Mouse (Mus musculus) heart, embryonic 12.5 days (tissue): ENCODE results near the gene Camkmt. TPM values are rescaled to one million over a fixed set of nuclear protein-coding genes. Genes with fewer than 3 reads are reported as not detected.

Experiments
- ATAC-seq: fragments of 200-750 bp; cut with Nextera tagmentation; 2 replicates; pipeline ENCODE4 v1.8.0; 2017; ENCODE audit warnings: moderate TSS enrichment, moderate library complexity; ENCODE audit not compliant: insufficient number of reproducible peaks, low FRiP score
- H3K27ac ChIP-seq: fragments of 300-500 bp; sonication (generic); 2 replicates; pipeline ENCODE4 v1.5.1; 2016; ENCODE audit warnings: mild to moderate bottlenecking, moderate library complexity; ENCODE audit not compliant: poor library complexity, severe bottlenecking
- H3K27me3 ChIP-seq: fragments of 300-500 bp; sonication (generic); replicated peaks from 2 replicates; pipeline ENCODE4 v1.6.1; 2016; ENCODE audit warnings: mild to moderate bottlenecking, moderate library complexity
- H3K36me3 ChIP-seq: fragments of 300-500 bp; sonication (generic); 2 replicates; pipeline ENCODE4 v1.6.1; 2016; ENCODE audit warnings: mild to moderate bottlenecking, moderate library complexity
- H3K4me1 ChIP-seq: fragments of 300-500 bp; sonication (generic); replicated peaks from 2 replicates; pipeline ENCODE4 v1.6.1; 2016; ENCODE audit warnings: mild to moderate bottlenecking
- H3K4me2 ChIP-seq: fragments of 300-500 bp; sonication (generic); 2 replicates; pipeline ENCODE4 v1.6.1; 2016; ENCODE audit warnings: mild to moderate bottlenecking, moderate library complexity
- H3K4me3 ChIP-seq: fragments of 300-500 bp; sonication (generic); 2 replicates; pipeline ENCODE4 v1.5.1; 2016; ENCODE audit warnings: mild to moderate bottlenecking
- H3K9ac ChIP-seq: fragments of 300-500 bp; sonication (generic); 2 replicates; pipeline ENCODE4 v1.6.1; 2016; ENCODE audit warnings: mild to moderate bottlenecking, moderate library complexity
- H3K9me3 ChIP-seq: fragments of 300-500 bp; sonication (generic); replicated peaks from 2 replicates; pipeline ENCODE4 v1.6.1; 2016; ENCODE audit warnings: mild to moderate bottlenecking, moderate library complexity
- WGBS: fragments of 180-500 bp; shearing (Covaris S2); methylation state at CpG from one replicate; pipeline ENCODE4 v1.1.7; 2016; 5-methylcytosine and 5-hydroxymethylcytosine counted together
- polyA plus RNA-seq: library from polyadenylated mRNA; unstranded; fragments of >200 nt; fragmentation: Nextera tagmentation; extraction: Ambion mirVana; gene quantifications from 2 replicates; pipeline ENCODE4 v1.2.1, GENCODE M21; 2016

Gene Camkmt
- polyA plus RNA-seq, 1 experiment from 2014 or later, result 6.6 TPM

DNA sequence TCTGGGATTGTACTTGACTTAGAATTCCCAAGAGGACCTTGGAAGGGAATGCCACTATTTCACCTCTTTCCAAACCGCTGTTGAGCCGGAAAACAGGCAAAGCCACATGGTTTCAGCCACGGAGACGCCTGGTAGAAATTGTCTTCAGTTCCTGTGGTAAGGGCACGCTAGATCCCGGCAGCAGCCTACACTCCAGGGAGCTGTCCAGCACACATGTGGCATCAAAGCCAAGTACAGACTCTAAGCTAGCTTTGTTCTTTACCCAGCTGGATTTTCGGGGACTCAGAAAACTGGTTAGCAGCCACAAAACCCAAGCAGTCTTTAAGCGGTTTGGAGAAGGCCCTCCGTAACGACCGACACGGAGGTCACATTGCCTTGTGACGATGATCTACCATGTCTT is 281.7 kb downstream of the Camkmt start:
- Histone ChIP-seq H3K27ac (no peak overlapping the region), H3K4me2 (no peak overlapping the region), H3K36me3 (no peaks in the 10 kb centered on the region), H3K4me3 (no peak overlapping the region), H3K27me3 (no peaks in the 10 kb centered on the region; the same call in 1 of the 2 replicates), H3K4me1 (peaks cover 26% of the 10 kb centered on the region), H3K9ac (no peak overlapping the region), H3K9me3 (peaks cover 2% of the 10 kb centered on the region; the same call in 1 of the 2 replicates)
- no peak for ATAC-seq
- WGBS, result 67% methylated on average over 13 of the region's 13 CpGs

DNA sequence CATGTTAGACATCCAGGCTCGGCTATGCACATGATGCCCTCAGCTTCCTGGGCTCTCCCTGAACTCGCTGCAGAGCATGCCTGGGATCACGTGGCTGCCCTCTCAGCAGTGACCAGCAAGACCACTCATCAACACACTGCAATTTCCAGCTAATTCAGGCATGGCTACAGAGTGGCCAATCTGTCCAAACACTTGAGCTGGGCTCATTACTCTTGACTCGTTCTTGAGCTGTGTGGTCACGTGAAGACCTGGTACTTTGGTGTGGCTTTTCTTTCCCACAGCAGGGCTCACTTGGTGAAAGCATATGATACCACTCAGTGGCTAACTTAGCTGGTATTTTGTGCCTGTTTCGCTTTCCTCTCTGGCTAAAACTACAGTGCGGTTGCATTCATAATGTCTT is 282.2 kb downstream of the Camkmt start:
- Histone ChIP-seq H3K27ac (no peak overlapping the region), H3K36me3 (no peaks in the 10 kb centered on the region), H3K9me3 (peaks cover 2% of the 10 kb centered on the region; the same call in 1 of the 2 replicates), H3K4me2 (no peak overlapping the region), H3K4me3 (no peak overlapping the region), H3K9ac (no peak overlapping the region), H3K27me3 (no peaks in the 10 kb centered on the region; the same call in 1 of the 2 replicates), H3K4me1 (peaks cover 26% of the 10 kb centered on the region)
- no peak for ATAC-seq
- WGBS, result 75% methylated on average over 7 of the region's 7 CpGs

DNA sequence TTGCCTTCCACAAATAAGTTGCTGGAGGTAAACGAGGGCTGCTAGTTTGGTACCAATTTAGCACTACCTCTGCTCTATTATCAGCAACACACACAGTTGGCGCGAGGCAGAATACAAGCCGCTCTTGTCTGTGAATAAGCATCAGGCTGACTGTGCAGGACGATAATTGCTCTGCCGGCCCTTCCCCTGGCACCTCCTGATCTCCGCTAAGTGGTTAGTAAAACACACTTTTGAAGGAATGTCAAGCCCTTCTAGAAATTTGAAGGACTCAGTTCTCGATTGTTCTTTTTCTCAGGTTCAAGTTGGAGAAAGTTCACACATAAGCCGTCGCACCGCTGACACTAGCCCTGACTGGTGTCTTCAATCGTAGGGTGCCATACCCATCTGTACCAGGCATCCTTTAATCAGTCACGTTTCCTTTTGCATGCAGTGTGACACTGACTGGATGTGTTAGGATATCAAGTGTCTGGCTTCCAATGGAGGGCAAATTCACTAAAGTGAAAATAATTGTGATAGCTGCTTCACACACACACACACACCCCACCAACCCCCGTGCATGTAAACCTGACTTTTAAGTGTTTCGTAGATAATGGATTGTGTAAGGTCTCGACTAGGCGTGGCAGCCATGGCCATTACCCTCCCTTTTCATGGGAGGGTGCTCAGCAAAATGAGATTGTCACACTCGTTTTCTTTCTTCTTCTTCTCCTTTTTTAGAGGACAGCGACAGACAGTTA is 283.9 kb downstream of the Camkmt start:
- WGBS, result 67% methylated on average over 19 of the region's 19 CpGs
- no peak overlapping the region for H3K4me2 ChIP-seq
- peaks cover 26% of the 10 kb centered on the region for H3K4me1 ChIP-seq
- no peak overlapping the region for H3K9ac ChIP-seq
- ATAC-seq, result no peak
- no peaks in the 10 kb centered on the region for H3K36me3 ChIP-seq
- H3K9me3 ChIP-seq, result peaks cover 2% of the 10 kb centered on the region; the same call in 1 of the 2 replicates
- H3K27ac ChIP-seq, result no peak overlapping the region
- H3K27me3 ChIP-seq, result no peaks in the 10 kb centered on the region
- H3K4me3 ChIP-seq, result no peak overlapping the region

DNA sequence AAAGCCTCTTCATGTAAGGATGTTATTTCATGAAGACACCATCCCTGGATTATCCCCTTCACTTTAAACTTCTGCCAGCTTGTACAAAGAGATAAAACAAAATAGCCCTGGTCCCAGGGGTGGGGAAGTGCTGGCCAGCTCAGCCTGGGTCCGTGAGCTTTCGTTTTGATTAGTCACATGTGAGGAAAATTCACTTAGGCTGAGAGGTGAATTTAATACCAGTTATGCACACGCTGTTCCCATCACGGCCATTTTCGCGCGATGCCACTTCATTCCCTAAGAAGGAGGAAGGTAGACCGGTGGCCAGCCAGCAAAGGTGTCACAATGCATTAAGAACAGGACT is 284.5 kb downstream of the Camkmt start:
- Histone ChIP-seq H3K9me3 (peaks cover 2% of the 10 kb centered on the region; the same call in 1 of the 2 replicates), H3K36me3 (no peaks in the 10 kb centered on the region), H3K27ac (no peak overlapping the region; the same call in 1 of the 2 replicates), H3K9ac (no peak overlapping the region), H3K27me3 (no peaks in the 10 kb centered on the region), H3K4me2 (0 out of 2 replicates have a peak overlapping the region, but pooled peaks have one; percentile 12), H3K4me3 (no peak overlapping the region), H3K4me1 (peaks cover 26% of the 10 kb centered on the region)
- ATAC-seq, result no peak
- WGBS, result 67% methylated on average over 8 of the region's 8 CpGs

DNA sequence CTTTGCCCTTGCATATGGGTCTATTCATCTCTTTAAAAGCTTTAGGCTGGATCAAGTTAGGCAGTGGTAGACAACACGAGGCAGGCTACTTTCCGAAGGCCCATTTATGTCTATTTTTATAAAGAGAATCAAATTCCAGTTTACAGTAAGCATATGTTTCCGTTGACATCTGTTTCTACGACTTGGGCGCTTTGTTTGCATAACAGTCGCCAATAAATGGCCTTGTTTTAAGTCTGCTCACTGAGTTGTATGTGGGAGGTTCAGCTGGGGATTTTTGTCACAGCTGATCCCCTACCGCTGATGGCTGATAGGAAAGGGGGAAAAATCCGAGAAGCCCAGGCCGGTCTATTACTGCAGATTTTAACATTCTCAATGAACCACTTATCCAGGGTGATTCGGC is 285.2 kb downstream of the Camkmt start:
- no peak overlapping the region for H3K27ac ChIP-seq
- H3K9me3 ChIP-seq, result peaks cover 1% of the 10 kb centered on the region; the same call in 1 of the 2 replicates
- 44% methylated on average over 10 of the region's 10 CpGs for WGBS
- H3K4me2 ChIP-seq, result peak overlapping the region; percentile 11; the same call in 1 of the 2 replicates
- ATAC-seq, result no peak
- H3K4me1 ChIP-seq, result peaks cover 26% of the 10 kb centered on the region
- no peaks in the 10 kb centered on the region for H3K27me3 ChIP-seq
- no peak overlapping the region for H3K9ac ChIP-seq
- H3K36me3 ChIP-seq, result no peaks in the 10 kb centered on the region
- no peak overlapping the region for H3K4me3 ChIP-seq

DNA sequence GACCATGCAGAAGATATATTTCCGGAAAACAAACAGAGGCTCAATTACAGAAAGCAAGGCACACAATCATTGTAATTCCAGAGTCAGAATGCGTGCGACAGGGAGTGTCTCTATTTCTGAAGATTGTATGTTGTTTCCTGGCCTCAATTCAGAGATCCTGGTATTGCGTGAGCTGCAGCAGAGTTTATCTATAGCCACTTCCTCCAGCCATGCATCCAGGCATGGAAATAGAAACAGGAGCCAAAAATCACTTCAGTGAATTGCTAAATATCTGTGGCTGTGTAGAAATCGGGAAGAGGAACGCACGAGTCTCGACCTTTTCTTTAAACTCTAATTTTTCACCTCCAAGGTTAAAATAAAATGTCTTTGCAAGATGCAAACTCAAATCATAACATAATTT is 287.1 kb downstream of the Camkmt start:
- Histone ChIP-seq H3K27ac (no peak overlapping the region), H3K9me3 (no peaks in the 10 kb centered on the region), H3K4me2 (no peak overlapping the region), H3K4me1 (peaks cover 26% of the 10 kb centered on the region), H3K4me3 (no peak overlapping the region), H3K9ac (no peak overlapping the region), H3K27me3 (no peaks in the 10 kb centered on the region), H3K36me3 (no peaks in the 10 kb centered on the region)
- ATAC-seq, result peak; percentile 66
- WGBS, result 43% methylated on average over 8 of the region's 8 CpGs

DNA sequence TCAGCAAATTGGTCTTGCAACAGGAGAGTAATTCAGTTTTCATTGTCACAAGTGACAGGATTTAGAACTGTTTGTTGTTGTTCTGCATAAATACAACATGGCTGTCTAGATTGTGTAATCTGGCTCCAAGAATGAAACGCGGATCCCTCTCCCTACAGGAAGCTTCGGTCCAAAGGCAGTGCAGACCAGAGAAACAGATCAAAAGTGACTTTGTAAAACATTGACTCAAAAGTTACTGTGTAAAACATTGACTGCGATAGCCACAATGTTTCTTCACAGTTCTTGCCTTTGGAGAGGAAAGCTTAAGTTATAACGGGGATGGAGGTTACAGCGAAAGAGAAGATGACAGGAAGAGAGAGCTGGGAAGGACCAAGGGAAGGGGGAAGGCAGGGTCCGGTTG is 288.7 kb downstream of the Camkmt start:
- Histone ChIP-seq H3K4me2 (no peak overlapping the region), H3K4me3 (no peak overlapping the region), H3K27ac (no peak overlapping the region), H3K9ac (no peak overlapping the region), H3K36me3 (no peaks in the 10 kb centered on the region), H3K9me3 (no peaks in the 10 kb centered on the region), H3K4me1 (peaks cover 21% of the 10 kb centered on the region), H3K27me3 (no peaks in the 10 kb centered on the region)
- 85% methylated on average over 7 of the region's 7 CpGs for WGBS
- no peak for ATAC-seq

DNA sequence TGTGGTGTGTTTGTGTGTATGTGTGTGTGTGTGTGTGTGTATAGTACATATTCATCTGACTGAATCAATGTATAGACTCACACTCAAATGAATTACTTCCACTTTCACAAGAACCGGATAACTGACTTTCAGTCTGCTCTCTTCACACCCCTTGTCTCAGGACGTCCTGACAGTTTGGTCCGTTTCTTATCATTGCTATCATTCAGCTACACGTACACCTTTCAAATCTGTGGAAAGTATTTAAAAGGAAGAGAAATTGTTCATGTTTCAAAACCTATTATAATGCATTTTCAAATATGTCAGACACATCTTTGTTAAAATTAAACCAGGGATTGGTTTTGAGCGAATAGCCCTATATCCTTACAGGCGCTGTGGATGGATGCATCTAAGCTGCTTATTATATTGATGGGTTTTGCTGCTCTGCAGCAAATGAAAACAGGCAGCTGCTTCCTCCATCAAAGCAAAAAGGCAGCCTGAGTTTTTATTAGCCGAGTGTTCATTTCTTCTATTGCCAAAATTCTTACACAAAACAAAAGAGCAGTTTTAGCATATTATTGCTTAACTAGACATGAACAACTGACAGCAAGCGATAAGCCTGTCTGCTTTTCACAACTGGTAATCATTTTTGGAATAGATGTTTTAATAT is 291.3 kb downstream of the Camkmt start:
- no peak overlapping the region for H3K4me2 ChIP-seq
- H3K36me3 ChIP-seq, result no peaks in the 10 kb centered on the region
- no peaks in the 10 kb centered on the region for H3K4me1 ChIP-seq
- no peak overlapping the region for H3K9ac ChIP-seq
- H3K4me3 ChIP-seq, result no peak overlapping the region
- no peak for ATAC-seq
- no peaks in the 10 kb centered on the region for H3K9me3 ChIP-seq
- 65% methylated on average over 8 of the region's 8 CpGs for WGBS
- no peak overlapping the region for H3K27ac ChIP-seq
- no peaks in the 10 kb centered on the region for H3K27me3 ChIP-seq

DNA sequence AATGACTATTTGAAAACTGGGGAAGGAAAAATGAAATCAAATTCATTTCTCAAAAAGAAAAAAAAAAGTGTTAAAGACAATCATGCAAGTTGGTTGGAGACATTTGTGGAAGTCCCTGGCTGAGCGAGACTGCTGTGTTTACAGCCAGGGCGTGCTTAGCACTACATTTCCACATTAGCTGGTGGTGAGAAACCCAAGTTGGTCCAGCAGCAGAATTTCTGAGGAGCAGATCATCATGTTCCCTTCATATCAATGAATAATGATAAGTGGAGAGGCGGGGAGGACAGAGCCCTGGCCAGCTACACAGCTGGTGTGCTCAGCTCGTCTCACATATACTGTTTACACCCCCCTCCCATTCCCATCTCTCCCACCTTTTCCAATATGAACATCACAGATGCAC is 292.0 kb downstream of the Camkmt start:
- WGBS, result 59% methylated on average over 4 of the region's 4 CpGs
- Histone ChIP-seq H3K36me3 (no peaks in the 10 kb centered on the region), H3K27me3 (no peaks in the 10 kb centered on the region), H3K4me2 (no peak overlapping the region), H3K9me3 (no peaks in the 10 kb centered on the region), H3K9ac (no peak overlapping the region), H3K27ac (no peak overlapping the region), H3K4me1 (no peaks in the 10 kb centered on the region), H3K4me3 (no peak overlapping the region)
- no peak for ATAC-seq

DNA sequence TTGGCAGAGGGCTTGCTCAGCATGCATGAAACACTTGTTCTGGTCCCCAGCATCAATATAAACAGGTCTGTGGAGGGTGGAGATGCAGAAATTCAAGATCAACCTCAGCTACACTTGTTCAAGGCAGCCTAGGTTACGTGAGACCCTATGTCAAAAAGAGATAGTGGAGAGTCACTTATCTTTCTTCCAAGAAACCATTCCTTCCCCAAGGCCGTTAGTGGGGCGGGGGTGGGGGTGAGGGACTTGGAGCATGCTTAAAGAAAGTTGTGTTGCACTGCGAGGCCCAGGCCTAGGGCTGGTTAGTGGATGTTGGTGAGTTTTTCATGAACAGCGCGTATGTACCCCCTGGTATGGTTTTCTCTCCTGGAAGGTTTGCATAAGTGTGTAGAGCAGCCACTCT is 292.6 kb downstream of the Camkmt start:
- no peak overlapping the region for H3K4me2 ChIP-seq
- H3K4me1 ChIP-seq, result no peaks in the 10 kb centered on the region
- no peaks in the 10 kb centered on the region for H3K27me3 ChIP-seq
- H3K27ac ChIP-seq, result no peak overlapping the region
- WGBS, result 65% methylated on average over 6 of the region's 6 CpGs
- ATAC-seq, result no peak
- H3K9ac ChIP-seq, result no peak overlapping the region
- no peaks in the 10 kb centered on the region for H3K9me3 ChIP-seq
- no peak overlapping the region for H3K4me3 ChIP-seq
- H3K36me3 ChIP-seq, result no peaks in the 10 kb centered on the region

DNA sequence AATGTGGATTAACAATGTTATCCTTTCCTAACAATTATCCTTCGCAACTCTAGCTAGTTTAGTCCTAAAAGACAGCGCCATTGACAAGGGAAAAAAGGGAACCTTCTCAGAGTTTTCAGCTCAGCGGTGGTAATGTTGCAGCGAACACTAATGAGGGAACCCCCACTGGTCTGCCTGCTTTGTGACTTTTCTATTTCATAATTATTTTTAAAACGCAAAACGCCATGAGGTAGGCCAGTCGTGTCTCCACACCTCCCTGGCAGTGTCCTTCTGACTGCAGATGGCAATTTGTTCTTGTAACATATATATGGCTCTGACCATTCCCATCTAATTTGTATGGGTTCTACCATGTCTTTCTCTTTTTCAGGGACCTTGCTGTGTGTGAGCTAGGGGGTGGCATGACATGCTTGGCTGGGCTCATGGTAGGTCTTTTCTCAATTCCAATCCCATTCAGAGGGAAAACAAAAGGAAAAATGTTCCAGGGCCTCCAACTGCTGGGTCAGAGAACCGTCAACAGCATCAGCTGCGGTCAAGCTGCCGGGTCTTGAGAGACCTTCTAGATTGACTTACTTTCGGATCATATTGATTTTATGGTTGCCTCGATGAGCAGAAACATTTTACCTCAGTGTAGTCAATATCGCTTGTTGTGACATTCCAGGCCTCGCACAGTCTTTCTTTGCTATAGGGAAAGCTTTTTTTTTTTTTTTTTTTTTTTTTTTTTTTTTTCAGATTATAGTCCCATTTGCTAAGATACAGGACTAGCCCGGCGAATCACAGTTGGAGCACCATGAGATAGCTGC is 302.9 kb downstream of the Camkmt start:
- H3K9ac ChIP-seq, result no peak overlapping the region
- no peaks in the 10 kb centered on the region for H3K36me3 ChIP-seq
- H3K4me3 ChIP-seq, result no peak overlapping the region
- H3K4me2 ChIP-seq, result no peak overlapping the region
- peaks cover 3% of the 10 kb centered on the region; the same call in 1 of the 2 replicates for H3K4me1 ChIP-seq
- no peak overlapping the region for H3K27ac ChIP-seq
- H3K27me3 ChIP-seq, result no peaks in the 10 kb centered on the region
- WGBS, result 85% methylated on average over 16 of the region's 16 CpGs
- H3K9me3 ChIP-seq, result no peaks in the 10 kb centered on the region
- ATAC-seq, result no peak
